Mouse (Mus musculus) layer of hippocampus, postnatal 14 days (tissue): Measurements from ENCODE around the gene Rxrg. TPM values are rescaled to one million over a fixed set of nuclear protein-coding genes. Genes with fewer than 3 reads are reported as not detected.

ENCODE experiments used
- DNase-seq, 2 experiments: peaks; one replicate each; pipeline ENCODE4 v3.0.0; 2021 to 2022; ENCODE audit warnings: low spot score in 2 of 2, mixed read lengths in 1 of 2
- total RNA-seq, 2 experiments: library from RNA; stranded (reverse); gene quantifications; 2 replicates each; pipeline ENCODE4 v1.2.3; 2021

Rxrg gene
- total RNA-seq, 2 experiments from 2014 or later = 4.7 to 6.3 TPM

DNA sequence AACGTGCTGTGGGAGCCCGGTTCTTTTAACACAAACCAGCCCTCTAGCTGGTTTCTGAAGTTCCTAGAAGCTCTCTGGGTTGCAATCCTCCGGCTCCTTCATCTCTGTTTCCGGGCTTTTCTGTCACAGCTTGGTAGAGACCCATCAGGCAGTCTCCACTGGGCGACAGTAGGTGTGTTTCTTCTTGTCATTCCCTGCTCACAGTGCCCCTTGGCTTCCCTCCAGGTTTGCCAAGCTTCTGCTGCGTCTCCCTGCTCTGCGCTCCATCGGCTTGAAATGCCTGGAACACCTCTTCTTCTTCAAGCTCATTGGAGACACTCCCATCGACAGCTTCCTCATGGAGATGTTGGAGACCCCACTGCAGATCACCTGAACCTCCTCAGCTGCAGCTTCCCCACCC is 40.7 kb downstream of the Rxrg start:
- DNase-seq = peak in 1 of 2 experiments; percentile 8

GRCm38 (mm10) chr1:167644866-167645537 is 46.8 kb downstream of the Rxrg start:
- DNase-seq = peak; percentile 82 to 86

GRCm38 (mm10) chr1:167648670-167649069 is 50.5 kb downstream of the Rxrg start:
- DNase-seq = no peak

- no peak for DNase-seq
Measured at GRCm38 (mm10) chr1:167649122-167649633, 51.0 kb downstream of the Rxrg start.

DNA sequence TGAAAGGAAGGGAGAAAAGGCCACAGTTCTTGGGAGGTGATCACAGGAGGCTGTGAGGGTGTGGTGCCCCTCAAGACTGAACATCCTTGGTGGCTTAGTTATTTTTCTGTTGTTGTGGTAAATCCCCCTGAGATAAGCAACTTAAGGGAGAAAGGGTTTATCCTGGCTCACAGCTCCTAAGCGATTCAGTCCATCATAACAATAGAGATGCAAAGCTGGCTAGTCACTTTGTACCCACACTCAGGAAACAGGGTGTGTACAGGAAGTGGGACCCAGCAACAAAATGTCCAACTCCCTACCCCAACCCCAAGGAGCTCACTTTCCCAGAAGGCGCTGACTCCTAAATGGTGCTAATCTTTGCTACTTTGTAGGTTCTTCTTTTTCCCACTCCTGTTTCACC is 54.2 kb downstream of the Rxrg start:
- DNase-seq = no peak

GRCm38 (mm10) chr1:167659065-167659464 is 60.9 kb downstream of the Rxrg start:
- no peak for DNase-seq

GRCm38 (mm10) chr1:167660521-167661101 is 62.4 kb downstream of the Rxrg start:
- peak; percentile 66 to 75 for DNase-seq

GRCm38 (mm10) chr1:167661123-167661522 is 62.9 kb downstream of the Rxrg start:
- DNase-seq = no peak

GRCm38 (mm10) chr1:167663136-167663535 is 65.0 kb downstream of the Rxrg start:
- no peak for DNase-seq

DNA sequence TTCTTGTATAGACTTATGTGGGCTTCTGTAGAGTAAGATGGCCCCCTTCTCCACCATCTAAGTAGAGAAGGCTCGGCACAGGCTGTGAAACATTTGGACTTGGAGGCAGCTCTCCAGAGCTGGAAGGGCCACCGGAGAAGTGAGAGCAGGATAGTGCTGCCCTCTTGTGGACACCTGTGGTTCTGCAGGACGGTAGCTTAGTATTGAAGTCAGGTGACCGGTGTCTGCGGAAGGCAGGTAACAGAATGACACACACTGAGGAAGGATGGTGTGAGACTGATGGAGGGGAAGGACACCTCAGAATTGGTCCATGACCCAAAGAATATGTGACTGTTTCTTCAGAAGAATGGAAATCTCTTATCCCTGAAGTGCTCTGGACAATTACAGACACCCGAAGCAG is 71.6 kb downstream of the Rxrg start:
- DNase-seq = no peak

GRCm38 (mm10) chr1:167672433-167672987 is 74.3 kb downstream of the Rxrg start:
- no peak for DNase-seq

DNA sequence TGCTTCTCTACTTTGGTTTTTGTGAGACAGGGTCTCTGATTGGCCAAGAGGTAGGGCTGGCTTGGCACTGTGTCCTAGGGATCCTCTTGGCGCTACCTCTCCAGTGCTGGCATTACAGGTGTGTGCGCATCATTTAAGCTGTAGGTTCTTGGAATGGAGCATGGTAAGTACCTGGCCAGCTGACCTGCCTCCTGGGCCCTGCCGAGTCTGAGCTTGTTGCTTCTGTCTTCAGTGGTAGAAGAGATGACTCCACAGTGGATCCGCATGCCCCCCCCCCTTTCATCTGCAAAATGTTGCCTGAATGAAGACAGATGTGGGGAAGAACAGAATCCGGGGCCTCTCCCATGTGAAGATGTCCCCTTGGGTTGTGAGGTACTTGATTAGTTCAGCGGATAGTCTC is 80.9 kb downstream of the Rxrg start:
- no peak for DNase-seq

DNA sequence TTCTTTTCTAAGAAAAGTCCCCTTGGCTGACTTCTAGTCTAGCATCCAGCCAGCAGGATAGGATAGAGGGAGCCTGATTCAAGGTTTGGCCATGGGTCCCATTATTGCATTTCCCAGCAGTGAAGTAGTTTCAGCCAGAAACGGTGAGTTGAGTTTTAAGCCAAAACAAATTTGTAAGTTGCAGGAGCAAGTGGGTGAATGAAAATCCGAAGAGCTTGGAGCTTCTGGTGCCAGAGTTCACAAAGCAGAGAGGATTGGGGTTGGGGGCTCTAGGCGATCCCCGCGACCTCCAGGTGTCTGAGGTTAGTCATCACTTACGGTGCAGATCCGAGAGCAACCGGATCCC is 89.8 kb downstream of the Rxrg start:
- DNase-seq = no peak

- no peak for DNase-seq
Measured at GRCm38 (mm10) chr1:167688347-167689231, 90.4 kb downstream of the Rxrg start.

DNA sequence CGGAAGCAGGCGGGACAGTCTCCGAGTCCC is 90.9 kb downstream of the Rxrg start, which contains the start of gene Lmx1a:
TSS of gene Lmx1a (plus strand) at position 6 of the 30 bp plus-strand sequence.
- no peak for DNase-seq

Other genes with a start within 250 kb of the Rxrg start
- 10 to 100 TPM; 19.5 to 22.5 TPM for gene Aldh9a1, start 248.4 kb upstream of the Rxrg start, total RNA-seq
- gene Mgst3, start 204.5 kb upstream of the Rxrg start, total RNA-seq = 100 to 1,000 TPM; 113 to 115 TPM
- not detected for gene Lrrc52, start 131.6 kb upstream of the Rxrg start, total RNA-seq
- gene Lmx1a, start 90.9 kb downstream of the Rxrg start, total RNA-seq = 1 to 10 TPM in 1 of 2 experiments, under 1 TPM in 1; 0.31 to 1.3 TPM